Mouse (Mus musculus) small intestine, adult 2 months (tissue): Measurements from ENCODE around the gene Abcc8.

Experiments used
- CTCF ChIP-seq: fragments of 200-500 bp; IDR thresholded peaks from 2 replicates; pipeline ENCODE4 v1.5.1; 2012; ENCODE audit warnings: low read depth, mild to moderate bottlenecking, control low read depth, inconsistent platforms, low read length, moderate library complexity, mixed read lengths; ENCODE audit not compliant: insufficient replicate concordance, insufficient read length; ENCODE audit errors: extremely low read depth
- POLR2A ChIP-seq: fragments of 200-500 bp; IDR thresholded peaks from 2 replicates; pipeline ENCODE4 v1.6.1; 2012; ENCODE audit warnings: low read depth, mild to moderate bottlenecking, control low read depth, inconsistent platforms, low read length, moderate library complexity

- TF ChIP-seq CTCF (no peak), POLR2A (no peak)
Observed at GRCm38 (mm10) chr7:46146675-46147308, 33.0 kb downstream of the Abcc8 start.
